Mouse (Mus musculus): ENCODE measurements around the gene Masp1. TPM values are rescaled to one million over a fixed set of nuclear protein-coding genes. Genes with fewer than 3 reads are reported as not detected.

Masp1 gene
- polyA plus RNA-seq (2014; fragmentation: Nextera tagmentation; extraction: Ambion mirVana): 2.4 and 2.9 TPM in 2 replicates

GRCm38 (mm10) chr16:23520235-23520871, at the start of gene Masp1, which contains the start of gene Rtp4:
Gene Masp1, minus strand, starts transcription at chr16:23520815.
Gene Rtp4, plus strand, starts transcription at chr16:23520291.
- H3K27ac ChIP-seq (replicated peaks; ENCODE audit: low read depth, low read length): peak within 1 kb of the TSS; percentile 43; the same call in 1 of the 2 replicates
- DNase-seq (ENCODE audit: low spot score) (peak; percentile 55), ATAC-seq (ENCODE audit: insufficient number of reproducible peaks, low FRiP score, low TSS enrichment, low read depth) (peak; percentile 53; the same call in 1 of the 2 replicates)
- peaks cover 15% of the 10 kb centered on the region; the same call in 1 of the 2 replicates for H3K4me1 ChIP-seq (ENCODE audit: control insufficient read depth, insufficient read depth, low read length)
- no peaks in the 10 kb centered on the region for H3K9me3 ChIP-seq (ENCODE audit: control insufficient read depth, low read length)
- no peaks in the 10 kb centered on the region for H3K36me3 ChIP-seq (ENCODE audit: control insufficient read depth, insufficient read depth, low read length)
- no peak within 1 kb of the TSS for H3K9ac ChIP-seq (ENCODE audit: low read length)
- peak within 1 kb of the TSS; percentile 56 for H3K4me2 ChIP-seq (ENCODE audit: low read depth, severe bottlenecking)
- H3K27me3 ChIP-seq (ENCODE audit: control insufficient read depth, insufficient read depth, low read length): no peaks in the 10 kb centered on the region
- H3K4me3 ChIP-seq (ENCODE audit: low read depth, low read length): peak within 1 kb of the TSS; percentile 21
- WGBS: under 1% methylated on average over 12 of the region's 12 CpGs

DNA sequence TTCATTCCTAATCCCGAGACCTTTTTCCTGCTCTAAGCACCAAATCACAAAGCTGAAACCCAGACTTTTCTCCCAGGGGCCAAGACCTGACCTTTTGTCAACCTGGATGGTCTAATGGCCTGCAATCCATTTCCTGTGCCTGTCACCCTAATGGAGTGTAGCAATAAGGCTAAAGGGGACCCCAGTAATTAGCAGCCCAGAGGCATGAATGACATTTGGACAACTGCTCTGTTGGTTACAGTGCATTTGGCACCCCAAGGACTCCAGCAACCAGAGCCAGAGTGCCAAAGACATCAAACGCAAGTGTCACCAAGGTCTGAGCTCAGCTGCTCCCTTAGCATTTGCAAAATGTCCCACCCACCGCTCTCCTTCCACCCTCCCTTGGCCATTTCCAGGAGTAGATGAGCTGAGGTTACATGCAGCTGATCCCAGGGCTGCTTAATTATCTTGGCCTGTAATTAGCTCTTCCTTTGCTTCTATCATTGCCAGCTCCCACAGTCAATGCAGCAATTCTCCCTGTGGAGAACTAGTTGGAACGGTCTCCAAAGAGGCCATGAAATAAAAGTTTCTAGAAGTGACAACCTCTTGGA, 47.8 kb upstream of the Masp1 start:
- Histone ChIP-seq H3K36me3 (ENCODE audit: control insufficient read depth, insufficient read depth, low read length) (no peaks in the 10 kb centered on the region), H3K9ac (ENCODE audit: low read length) (no peak overlapping the region), H3K27me3 (ENCODE audit: control insufficient read depth, insufficient read depth, low read length) (no peaks in the 10 kb centered on the region), H3K4me2 (ENCODE audit: low read depth, severe bottlenecking) (no peak overlapping the region), H3K4me1 (ENCODE audit: control insufficient read depth, insufficient read depth, low read length) (no peaks in the 10 kb centered on the region), H3K9me3 (ENCODE audit: control insufficient read depth, low read length) (no peaks in the 10 kb centered on the region), H3K4me3 (ENCODE audit: low read depth, low read length) (no peak overlapping the region), H3K27ac (replicated peaks; ENCODE audit: low read depth, low read length) (no peak overlapping the region)
- WGBS: 14% methylated on average over 4 of the region's 4 CpGs
- DNase-seq (ENCODE audit: low spot score): no peak
- no peak for ATAC-seq (ENCODE audit: insufficient number of reproducible peaks, low FRiP score, low TSS enrichment, low read depth)

DNA sequence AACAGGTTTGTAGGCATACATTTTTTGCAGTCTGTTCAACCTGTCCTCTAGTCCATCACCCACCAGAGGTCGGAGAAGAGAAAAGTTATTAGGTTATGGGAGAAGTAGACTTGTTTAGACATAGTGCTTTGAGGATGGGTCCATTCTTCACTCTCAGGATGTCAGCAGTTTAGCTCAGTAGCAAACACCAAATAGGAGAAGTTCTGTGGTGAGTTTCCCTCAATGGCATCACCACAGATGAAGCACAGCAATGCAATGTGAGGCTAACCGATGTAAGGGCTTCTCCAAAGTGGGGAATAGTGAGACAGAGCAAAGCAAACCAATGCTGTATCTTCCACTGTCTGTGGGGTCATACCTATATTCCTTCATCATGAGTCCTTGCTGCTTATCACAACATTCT, 37.1 kb upstream of the Masp1 start:
- H3K36me3 ChIP-seq (ENCODE audit: control insufficient read depth, insufficient read depth, low read length): no peaks in the 10 kb centered on the region
- H3K27me3 ChIP-seq (ENCODE audit: control insufficient read depth, insufficient read depth, low read length): no peaks in the 10 kb centered on the region
- H3K9ac ChIP-seq (ENCODE audit: low read length): no peak overlapping the region
- no peak for DNase-seq (ENCODE audit: low spot score)
- no peak for ATAC-seq (ENCODE audit: insufficient number of reproducible peaks, low FRiP score, low TSS enrichment, low read depth)
- no peak overlapping the region for H3K4me2 ChIP-seq (ENCODE audit: low read depth, severe bottlenecking)
- H3K4me3 ChIP-seq (ENCODE audit: low read depth, low read length): no peak overlapping the region
- H3K9me3 ChIP-seq (ENCODE audit: control insufficient read depth, low read length): no peaks in the 10 kb centered on the region
- no peaks in the 10 kb centered on the region for H3K4me1 ChIP-seq (ENCODE audit: control insufficient read depth, insufficient read depth, low read length)
- no peak overlapping the region for H3K27ac ChIP-seq (replicated peaks; ENCODE audit: low read depth, low read length)
- 90% methylated on average over 2 of the region's 2 CpGs for WGBS

GRCm38 (mm10) chr16:23557195-23557594, 36.6 kb upstream of the Masp1 start:
- Histone ChIP-seq H3K9me3 (ENCODE audit: control insufficient read depth, low read length) (no peaks in the 10 kb centered on the region), H3K36me3 (ENCODE audit: control insufficient read depth, insufficient read depth, low read length) (no peaks in the 10 kb centered on the region), H3K27me3 (ENCODE audit: control insufficient read depth, insufficient read depth, low read length) (no peaks in the 10 kb centered on the region), H3K27ac (replicated peaks; ENCODE audit: low read depth, low read length) (no peak overlapping the region), H3K4me2 (ENCODE audit: low read depth, severe bottlenecking) (no peak overlapping the region), H3K4me1 (ENCODE audit: control insufficient read depth, insufficient read depth, low read length) (no peaks in the 10 kb centered on the region), H3K4me3 (ENCODE audit: low read depth, low read length) (no peak overlapping the region), H3K9ac (ENCODE audit: low read length) (no peak overlapping the region)
- 91% methylated on average over 5 of the region's 5 CpGs for WGBS
- DNase-seq (ENCODE audit: low spot score): no peak
- no peak for ATAC-seq (ENCODE audit: insufficient number of reproducible peaks, low FRiP score, low TSS enrichment, low read depth)

- H3K36me3 ChIP-seq (ENCODE audit: control insufficient read depth, insufficient read depth, low read length): no peaks in the 10 kb centered on the region
- no peaks in the 10 kb centered on the region for H3K27me3 ChIP-seq (ENCODE audit: control insufficient read depth, insufficient read depth, low read length)
- H3K4me1 ChIP-seq (ENCODE audit: control insufficient read depth, insufficient read depth, low read length): no peaks in the 10 kb centered on the region
- H3K9ac ChIP-seq (ENCODE audit: low read length): no peak overlapping the region
- H3K9me3 ChIP-seq (ENCODE audit: control insufficient read depth, low read length): no peaks in the 10 kb centered on the region
- H3K4me3 ChIP-seq (ENCODE audit: low read depth, low read length): no peak overlapping the region
- DNase-seq (ENCODE audit: low spot score): no peak
- no peak overlapping the region for H3K4me2 ChIP-seq (ENCODE audit: low read depth, severe bottlenecking)
- no peak for ATAC-seq (ENCODE audit: insufficient number of reproducible peaks, low FRiP score, low TSS enrichment, low read depth)
- 68% methylated on average over 5 of the region's 5 CpGs for WGBS
- no peak overlapping the region for H3K27ac ChIP-seq (replicated peaks; ENCODE audit: low read depth, low read length)
Measured at GRCm38 (mm10) chr16:23554673-23555072, 34.1 kb upstream of the Masp1 start.

DNA sequence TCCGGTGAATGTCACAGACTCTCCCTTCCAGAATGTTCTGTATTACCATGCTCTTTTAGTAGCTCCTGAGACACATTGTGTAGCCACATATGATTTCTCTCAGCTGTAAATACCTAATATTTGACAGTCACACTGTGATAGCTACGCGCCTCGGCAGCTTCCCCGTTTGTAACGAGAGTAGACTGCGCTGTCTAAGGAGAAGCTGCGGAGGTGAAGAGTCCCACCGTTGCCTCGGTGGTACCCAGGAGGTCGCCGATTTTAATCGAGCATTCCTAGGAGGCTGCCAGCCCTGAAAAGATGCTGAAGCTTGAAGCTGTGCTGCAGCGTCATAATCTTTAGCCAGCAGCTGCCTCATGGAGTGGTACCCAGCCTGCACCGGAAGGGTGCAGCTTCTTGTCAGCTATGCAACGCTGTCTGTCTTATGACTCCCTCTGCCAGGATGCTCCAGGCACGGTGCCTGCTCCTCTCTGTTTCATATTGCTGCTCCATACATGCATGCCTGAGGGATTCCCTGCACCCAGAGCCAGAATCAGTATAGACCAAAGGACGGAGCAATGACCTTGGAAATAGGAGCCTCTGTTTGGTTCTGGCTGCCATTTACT, 30.5 kb upstream of the Masp1 start:
- no peaks in the 10 kb centered on the region for H3K36me3 ChIP-seq (ENCODE audit: control insufficient read depth, insufficient read depth, low read length)
- H3K4me3 ChIP-seq (ENCODE audit: low read depth, low read length): no peak overlapping the region
- WGBS: 91% methylated on average over 18 of the region's 18 CpGs
- no peak overlapping the region for H3K27ac ChIP-seq (replicated peaks; ENCODE audit: low read depth, low read length)
- no peak for ATAC-seq (ENCODE audit: insufficient number of reproducible peaks, low FRiP score, low TSS enrichment, low read depth)
- no peak overlapping the region for H3K4me2 ChIP-seq (ENCODE audit: low read depth, severe bottlenecking)
- no peak overlapping the region for H3K9ac ChIP-seq (ENCODE audit: low read length)
- no peak for DNase-seq (ENCODE audit: low spot score)
- H3K27me3 ChIP-seq (ENCODE audit: control insufficient read depth, insufficient read depth, low read length): no peaks in the 10 kb centered on the region
- H3K9me3 ChIP-seq (ENCODE audit: control insufficient read depth, low read length): no peaks in the 10 kb centered on the region
- H3K4me1 ChIP-seq (ENCODE audit: control insufficient read depth, insufficient read depth, low read length): no peaks in the 10 kb centered on the region

DNA sequence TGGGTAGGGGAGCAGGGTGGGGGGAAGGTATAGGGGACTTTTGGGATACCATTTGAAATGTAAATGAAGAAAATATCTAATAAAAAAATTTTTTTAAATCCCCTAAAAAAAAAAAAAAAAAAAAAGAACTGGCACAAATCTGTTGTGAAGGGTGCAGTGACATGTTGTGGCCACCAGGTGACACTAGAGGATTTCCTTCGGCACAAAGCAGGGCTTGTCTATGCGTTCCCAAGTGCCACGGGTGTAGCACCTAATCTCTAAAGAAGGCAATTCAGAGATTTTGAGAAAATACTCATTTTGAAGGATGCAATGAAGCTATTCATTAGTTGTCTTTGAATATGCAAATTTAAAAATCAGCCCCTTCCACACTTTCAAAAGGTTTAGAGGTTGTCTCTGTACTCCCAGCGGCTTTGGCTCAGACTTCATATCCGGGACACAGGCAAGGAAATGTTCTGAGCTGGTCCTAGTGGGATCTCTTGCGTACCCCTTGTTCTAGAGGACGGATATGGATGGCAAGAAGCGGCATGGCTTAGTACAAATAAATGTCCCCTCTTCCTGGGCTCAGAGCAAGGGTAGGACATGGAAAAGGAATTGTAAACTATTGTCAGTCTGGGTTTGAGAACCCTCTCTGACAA, 29.8 kb upstream of the Masp1 start:
- no peaks in the 10 kb centered on the region for H3K36me3 ChIP-seq (ENCODE audit: control insufficient read depth, insufficient read depth, low read length)
- WGBS: 48% methylated on average over 8 of the region's 8 CpGs
- no peak overlapping the region for H3K4me3 ChIP-seq (ENCODE audit: low read depth, low read length)
- no peaks in the 10 kb centered on the region for H3K9me3 ChIP-seq (ENCODE audit: control insufficient read depth, low read length)
- no peaks in the 10 kb centered on the region for H3K4me1 ChIP-seq (ENCODE audit: control insufficient read depth, insufficient read depth, low read length)
- no peak overlapping the region for H3K27ac ChIP-seq (replicated peaks; ENCODE audit: low read depth, low read length)
- H3K27me3 ChIP-seq (ENCODE audit: control insufficient read depth, insufficient read depth, low read length): no peaks in the 10 kb centered on the region
- ATAC-seq (ENCODE audit: insufficient number of reproducible peaks, low FRiP score, low TSS enrichment, low read depth) (no peak), DNase-seq (ENCODE audit: low spot score) (peak; percentile 58)
- H3K4me2 ChIP-seq (ENCODE audit: low read depth, severe bottlenecking): no peak overlapping the region
- H3K9ac ChIP-seq (ENCODE audit: low read length): no peak overlapping the region

DNA sequence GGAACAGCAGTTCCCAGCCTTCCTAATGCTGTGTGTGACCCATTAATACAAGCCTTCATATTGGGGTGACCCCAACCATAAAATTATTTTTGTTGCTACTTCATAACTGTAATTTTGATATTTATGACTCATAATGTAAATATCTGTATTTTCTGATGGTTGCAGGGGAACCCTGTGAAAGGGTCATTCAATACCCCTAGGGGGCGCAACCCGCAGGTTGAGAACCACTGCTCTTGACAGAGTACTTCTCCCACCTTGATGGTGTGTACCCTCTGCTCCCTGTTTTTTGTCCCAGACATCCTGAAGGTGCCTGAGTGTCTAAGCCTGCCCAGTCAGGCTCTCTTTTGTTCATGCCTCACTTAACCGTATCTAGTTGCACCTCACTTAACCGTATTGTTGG, 27.2 kb upstream of the Masp1 start:
- WGBS: 91% methylated on average over 4 of the region's 4 CpGs

More for the DNA sequence above, 27.2 kb upstream of the Masp1 start:
- H3K4me1 ChIP-seq (ENCODE audit: control insufficient read depth, insufficient read depth, low read length): no peaks in the 10 kb centered on the region
- ATAC-seq (ENCODE audit: insufficient number of reproducible peaks, low FRiP score, low TSS enrichment, low read depth) (no peak), DNase-seq (ENCODE audit: low spot score) (no peak)
- H3K9me3 ChIP-seq (ENCODE audit: control insufficient read depth, low read length): no peaks in the 10 kb centered on the region
- H3K9ac ChIP-seq (ENCODE audit: low read length): no peak overlapping the region
- no peak overlapping the region for H3K4me3 ChIP-seq (ENCODE audit: low read depth, low read length)
- H3K4me2 ChIP-seq (ENCODE audit: low read depth, severe bottlenecking): no peak overlapping the region
- no peaks in the 10 kb centered on the region for H3K27me3 ChIP-seq (ENCODE audit: control insufficient read depth, insufficient read depth, low read length)
- no peaks in the 10 kb centered on the region for H3K36me3 ChIP-seq (ENCODE audit: control insufficient read depth, insufficient read depth, low read length)
- no peak overlapping the region for H3K27ac ChIP-seq (replicated peaks; ENCODE audit: low read depth, low read length)
